Mouse (Mus musculus) embryonic facial prominence, embryonic 14.5 days (tissue): ENCODE measurements around the gene Myo1d. TPM values are rescaled to one million over a fixed set of nuclear protein-coding genes. Genes with fewer than 3 reads are reported as not detected.

Source experiments
- ATAC-seq: fragments of 200-750 bp; cut with Nextera tagmentation; 2 replicates; pipeline ENCODE4 v1.8.0; 2017; ENCODE audit warnings: low read depth, moderate number of reproducible peaks, moderate TSS enrichment
- DNase-seq: peaks from one replicate; pipeline ENCODE4 v3.0.0-alpha.2; 2015; ENCODE audit warnings: low spot score
- H3K27ac ChIP-seq: fragments of 300-500 bp; sonication (generic); replicated peaks from 2 replicates; pipeline ENCODE4 v1.5.1; 2014; ENCODE audit warnings: low read depth, mild to moderate bottlenecking, low read length, moderate library complexity
- H3K27me3 ChIP-seq: fragments of 300-500 bp; sonication (generic); replicated peaks from 2 replicates; pipeline ENCODE4 v1.6.1; 2014; ENCODE audit warnings: low read length; ENCODE audit not compliant: control insufficient read depth, insufficient read depth
- H3K36me3 ChIP-seq: fragments of 300-500 bp; sonication (generic); 2 replicates; pipeline ENCODE4 v1.6.1; 2014; ENCODE audit warnings: low read length, mixed read lengths; ENCODE audit not compliant: control insufficient read depth, insufficient read depth
- H3K4me1 ChIP-seq: fragments of 300-500 bp; sonication (generic); 2 replicates; pipeline ENCODE4 v1.6.1; 2014; ENCODE audit warnings: antibody characterized with exemption, low read length; ENCODE audit not compliant: control insufficient read depth, insufficient read depth
- H3K4me2 ChIP-seq: fragments of 300-500 bp; sonication (generic); 2 replicates; pipeline ENCODE4 v1.6.1; 2014; ENCODE audit warnings: low read depth, mild to moderate bottlenecking, low read length, moderate library complexity, mixed read lengths
- H3K4me3 ChIP-seq: fragments of 300-500 bp; sonication (generic); 2 replicates; pipeline ENCODE4 v1.5.1; 2014; ENCODE audit warnings: low read depth, mild to moderate bottlenecking, low read length
- H3K9ac ChIP-seq: fragments of 300-500 bp; sonication (generic); 2 replicates; pipeline ENCODE4 v1.6.1; 2014; ENCODE audit warnings: low read depth, mild to moderate bottlenecking, low read length, moderate library complexity, mixed read lengths
- H3K9me3 ChIP-seq: fragments of 300-500 bp; sonication (generic); 2 replicates; pipeline ENCODE4 v1.6.1; 2016; ENCODE audit warnings: low read length; ENCODE audit not compliant: control insufficient read depth
- WGBS: fragments of 180-500 bp; shearing (Covaris S2); extraction: QIAGEN DNeasy Blood & Tissue Kit; methylation state at CpG from one replicate; pipeline ENCODE4 v1.1.7; 2014; 5-methylcytosine and 5-hydroxymethylcytosine counted together
- polyA plus RNA-seq: library from polyadenylated mRNA; unstranded; fragments of >200 nt; fragmentation: Nextera tagmentation; extraction: Ambion mirVana; gene quantifications from 2 replicates; pipeline ENCODE4 v1.2.1, GENCODE M21; 2014

Myo1d gene
- polyA plus RNA-seq, 1 experiment from 2014 or later = 10.7 TPM

DNA sequence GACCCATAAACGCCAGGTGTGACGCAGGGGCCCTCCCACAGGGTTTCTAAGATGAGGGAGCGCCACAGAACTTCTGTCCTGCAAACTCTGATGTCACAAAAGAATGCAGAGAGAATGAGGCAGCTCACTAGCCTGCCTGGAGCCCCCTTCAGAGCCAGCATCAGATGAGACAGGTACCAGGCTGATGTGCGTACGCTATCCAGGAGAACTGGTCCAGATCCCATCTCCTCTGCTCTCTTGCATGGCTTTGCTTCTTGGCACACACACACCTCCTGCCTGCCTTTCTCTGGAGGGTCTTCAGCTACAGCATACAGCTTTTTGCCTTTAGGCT lies 270.7 kb downstream of the Myo1d start:
- Histone ChIP-seq H3K9ac (no peak overlapping the region), H3K27ac (peak overlapping the region; percentile 13; the same call in 1 of the 2 replicates), H3K4me1 (peaks cover 30% of the 10 kb centered on the region), H3K4me2 (peak overlapping the region; percentile 10; the same call in 1 of the 2 replicates), H3K9me3 (no peaks in the 10 kb centered on the region), H3K27me3 (no peaks in the 10 kb centered on the region), H3K4me3 (no peak overlapping the region), H3K36me3 (no peaks in the 10 kb centered on the region)
- 56% methylated on average over 5 of the region's 5 CpGs for WGBS
- DNase-seq (no peak), ATAC-seq (peak; percentile 7; the same call in 1 of the 2 replicates)

DNA sequence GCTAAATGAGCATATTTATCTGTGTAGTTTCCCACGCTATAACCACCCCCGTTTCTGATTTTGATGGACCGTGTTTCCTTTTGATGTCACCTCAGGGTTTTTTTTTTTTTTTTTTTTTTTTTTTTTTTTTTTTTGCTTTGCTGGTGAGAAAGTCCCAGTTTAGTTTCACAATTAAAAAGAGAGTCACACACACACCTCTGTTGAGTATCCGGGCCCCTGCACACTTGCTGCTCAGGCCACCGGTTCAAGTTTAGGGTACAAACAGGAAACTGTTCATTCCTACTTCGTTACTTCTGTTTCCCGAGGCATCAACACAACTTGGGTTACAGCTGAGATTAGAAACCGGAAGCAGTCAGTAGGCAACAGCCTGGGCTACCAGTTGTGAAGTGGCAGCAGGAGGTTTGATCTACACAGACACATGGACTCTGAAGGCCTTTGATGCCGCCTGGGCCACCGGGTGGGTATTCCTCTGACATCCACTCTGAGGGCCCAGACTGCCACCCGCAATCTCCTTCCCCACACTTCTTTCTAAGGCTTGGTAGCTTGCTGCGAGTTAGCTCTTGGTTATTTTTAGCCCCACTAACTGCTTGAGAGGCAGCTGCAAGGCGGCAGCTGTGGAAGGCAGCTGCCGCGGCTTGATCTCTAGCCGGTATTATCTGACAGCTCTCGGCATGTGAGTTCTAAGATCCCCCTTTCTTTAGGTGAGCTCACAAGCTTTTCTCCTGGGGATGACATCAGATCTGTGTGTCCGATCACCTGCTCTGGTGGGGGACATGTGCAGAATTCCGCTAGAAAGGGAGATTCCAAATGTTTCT lies 271.3 kb downstream of the Myo1d start:
- Histone ChIP-seq H3K4me3 (no peak overlapping the region), H3K9me3 (no peaks in the 10 kb centered on the region), H3K27ac (peak overlapping the region; percentile 13; the same call in 1 of the 2 replicates), H3K36me3 (no peaks in the 10 kb centered on the region), H3K27me3 (no peaks in the 10 kb centered on the region), H3K9ac (no peak overlapping the region), H3K4me1 (peaks cover 30% of the 10 kb centered on the region), H3K4me2 (peak overlapping the region; percentile 10; the same call in 1 of the 2 replicates)
- ATAC-seq = peak; percentile 59; the same call in 1 of the 2 replicates
- 31% methylated on average over 19 of the region's 19 CpGs for WGBS
- DNase-seq = peak; percentile 86

DNA sequence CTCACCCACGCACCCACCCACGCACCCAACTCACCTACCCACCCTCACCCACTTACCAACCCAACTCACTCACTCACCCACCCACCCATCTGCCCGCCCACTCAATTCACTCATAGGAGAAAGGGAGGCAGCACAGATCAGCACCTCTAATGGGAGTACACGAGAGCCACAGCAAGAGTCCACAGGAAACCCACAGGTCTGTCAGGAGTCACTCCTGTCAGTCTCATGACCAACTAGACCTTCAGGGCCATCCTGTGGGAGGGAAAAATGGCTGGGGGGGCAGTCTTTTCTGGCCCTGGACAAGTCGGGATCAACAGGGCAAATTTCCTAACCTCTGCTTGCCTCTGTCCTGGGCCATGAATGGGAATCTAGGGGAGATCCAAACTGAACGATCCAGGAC lies 272.0 kb downstream of the Myo1d start:
- no peaks in the 10 kb centered on the region for H3K27me3 ChIP-seq
- DNase-seq = no peak
- H3K9me3 ChIP-seq = no peaks in the 10 kb centered on the region
- no peak overlapping the region for H3K4me3 ChIP-seq
- no peaks in the 10 kb centered on the region for H3K36me3 ChIP-seq
- WGBS = 84% methylated on average over 6 of the region's 6 CpGs
- ATAC-seq = no peak
- no peak overlapping the region for H3K27ac ChIP-seq
- no peak overlapping the region for H3K4me2 ChIP-seq
- peaks cover 24% of the 10 kb centered on the region for H3K4me1 ChIP-seq
- H3K9ac ChIP-seq = no peak overlapping the region

DNA sequence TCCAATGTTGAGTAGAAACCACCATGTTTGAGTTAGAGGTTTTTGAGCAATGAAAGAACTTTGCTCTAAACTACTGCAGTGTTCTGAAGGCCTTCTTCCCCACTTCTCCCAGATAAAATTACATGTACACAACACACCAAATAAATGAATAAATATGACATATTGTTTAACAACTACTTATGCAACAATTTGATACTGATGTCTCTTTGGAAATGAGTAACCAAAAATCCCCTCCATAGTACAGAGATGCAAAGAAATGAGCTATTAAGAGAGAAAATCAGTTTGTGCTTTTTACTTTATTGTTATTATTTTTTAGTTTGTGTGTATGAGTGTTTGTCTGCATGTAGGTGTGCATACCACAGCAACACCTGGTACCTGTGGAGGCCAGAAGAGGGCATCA lies 273.3 kb downstream of the Myo1d start:
- ATAC-seq = no peak
- H3K27ac ChIP-seq = no peak overlapping the region
- H3K27me3 ChIP-seq = no peaks in the 10 kb centered on the region
- no peak overlapping the region for H3K4me3 ChIP-seq
- H3K4me2 ChIP-seq = no peak overlapping the region
- no peaks in the 10 kb centered on the region for H3K36me3 ChIP-seq
- H3K4me1 ChIP-seq = peaks cover 24% of the 10 kb centered on the region
- no peaks in the 10 kb centered on the region for H3K9me3 ChIP-seq
- DNase-seq = no peak
- H3K9ac ChIP-seq = no peak overlapping the region

DNA sequence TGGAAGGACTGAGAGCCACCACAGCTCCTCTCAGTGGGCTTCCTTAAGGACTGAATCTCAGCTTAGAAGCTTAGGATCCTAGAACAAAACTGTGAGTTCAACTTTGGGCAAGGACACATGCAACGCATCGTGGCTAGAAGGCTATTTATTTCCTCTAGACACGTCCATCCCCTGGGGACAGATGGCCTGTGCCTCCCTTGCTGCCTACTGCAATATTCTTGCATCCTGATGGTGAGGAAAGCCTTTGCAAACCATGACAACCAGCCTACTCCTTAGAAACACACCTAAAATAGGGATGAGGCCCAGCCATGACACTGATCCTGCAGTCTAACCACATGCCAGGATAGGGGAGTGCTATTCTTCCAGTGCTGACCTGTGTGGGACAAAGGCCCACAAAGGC lies 274.2 kb downstream of the Myo1d start:
- H3K36me3 ChIP-seq = no peaks in the 10 kb centered on the region
- DNase-seq (no peak), ATAC-seq (no peak)
- WGBS = 76% methylated on average over 3 of the region's 3 CpGs
- H3K4me1 ChIP-seq = peaks cover 24% of the 10 kb centered on the region
- no peak overlapping the region for H3K9ac ChIP-seq
- no peak overlapping the region for H3K4me2 ChIP-seq
- H3K9me3 ChIP-seq = no peaks in the 10 kb centered on the region
- H3K27me3 ChIP-seq = no peaks in the 10 kb centered on the region
- no peak overlapping the region for H3K27ac ChIP-seq
- no peak overlapping the region for H3K4me3 ChIP-seq

DNA sequence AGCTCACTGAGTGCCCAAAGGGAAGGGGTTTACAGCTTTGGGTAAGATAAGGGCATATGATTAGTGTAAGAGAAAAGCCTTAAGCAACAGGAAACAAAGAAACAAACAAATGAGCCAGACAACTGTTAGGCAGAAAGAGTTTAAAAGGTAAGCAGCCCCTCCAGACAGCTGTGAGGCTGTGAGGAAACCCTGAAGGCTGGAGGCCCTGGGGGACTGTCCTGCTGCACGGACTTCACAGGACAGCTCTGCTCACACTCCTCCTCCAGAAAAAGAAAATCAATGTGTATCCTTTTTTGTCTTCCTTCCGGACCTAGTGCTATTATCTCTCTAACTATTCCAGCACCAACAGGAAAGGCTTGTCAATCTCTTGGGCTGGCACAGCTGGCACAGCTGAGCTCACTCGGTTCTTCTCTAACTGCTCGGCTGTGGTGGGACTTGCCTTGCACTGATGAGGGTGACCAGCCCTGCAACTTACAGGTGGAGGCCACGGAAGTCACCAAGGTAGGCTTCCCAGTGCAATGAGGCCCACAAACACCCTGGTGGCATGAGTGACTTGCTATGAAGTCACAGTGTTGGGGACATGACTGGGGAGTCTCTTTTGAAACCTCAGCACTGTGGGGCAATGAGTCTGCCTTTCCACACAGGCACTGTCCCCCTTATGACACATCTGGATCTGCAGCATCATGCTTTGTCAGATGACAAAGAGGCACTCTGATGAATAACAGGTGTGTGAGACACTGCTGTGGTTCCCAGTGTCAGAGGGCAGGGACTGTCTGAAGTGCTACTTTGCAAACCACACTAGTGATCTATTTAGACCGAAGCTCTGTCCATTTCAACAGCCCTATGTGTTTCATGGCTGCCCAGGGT lies 275.1 kb downstream of the Myo1d start:
- WGBS = 37% methylated on average over 6 of the region's 6 CpGs
- Histone ChIP-seq H3K27ac (peak overlapping the region; percentile 29; the same call in 1 of the 2 replicates), H3K9ac (no peak overlapping the region), H3K36me3 (no peaks in the 10 kb centered on the region), H3K4me2 (no peak overlapping the region), H3K9me3 (no peaks in the 10 kb centered on the region), H3K4me1 (peaks cover 24% of the 10 kb centered on the region), H3K4me3 (no peak overlapping the region), H3K27me3 (no peaks in the 10 kb centered on the region)
- DNase-seq = no peak
- no peak for ATAC-seq

DNA sequence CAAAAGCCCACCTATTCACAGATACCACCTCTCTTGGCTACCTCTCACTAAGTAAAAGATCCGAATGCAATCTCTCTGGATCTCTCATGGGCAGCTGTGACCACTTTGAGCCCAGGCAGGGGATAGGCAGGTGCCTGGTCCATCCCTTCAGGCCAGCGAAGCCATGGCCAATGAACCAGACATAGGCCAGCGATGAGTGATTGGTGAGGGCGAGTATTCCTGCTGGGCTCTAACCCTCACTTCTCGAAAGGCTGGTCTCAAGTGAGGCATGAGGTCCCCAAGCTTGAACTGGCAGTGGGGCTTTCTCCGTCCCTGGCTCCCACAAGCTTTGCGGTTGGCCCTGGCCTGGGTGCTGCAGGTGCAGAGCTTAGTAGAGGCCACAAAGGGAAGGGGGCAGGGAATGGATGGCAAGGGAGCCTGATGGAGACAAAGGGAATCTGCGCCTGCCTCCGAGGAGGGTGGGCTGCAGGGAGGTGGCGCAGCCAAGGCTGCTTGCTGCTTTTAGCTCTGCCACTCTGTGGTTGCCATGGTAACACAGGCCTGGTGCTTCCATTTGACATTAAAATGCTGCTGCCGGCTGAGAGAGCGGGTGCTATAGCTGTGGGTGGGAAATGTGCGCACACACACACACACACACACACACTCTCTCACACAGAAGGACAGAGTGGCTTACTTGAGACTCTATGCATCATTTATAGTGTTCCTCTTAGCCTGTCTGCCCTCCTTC lies 275.9 kb downstream of the Myo1d start:
- Histone ChIP-seq H3K9me3 (no peaks in the 10 kb centered on the region), H3K9ac (peak overlapping the region; percentile 21; the same call in 1 of the 2 replicates), H3K27me3 (no peaks in the 10 kb centered on the region), H3K4me2 (no peak overlapping the region), H3K36me3 (no peaks in the 10 kb centered on the region), H3K4me3 (no peak overlapping the region), H3K4me1 (peaks cover 25% of the 10 kb centered on the region), H3K27ac (peak overlapping the region; percentile 29; the same call in 1 of the 2 replicates)
- DNase-seq = peak; percentile 92
- ATAC-seq = peak; percentile 81
- 30% methylated on average over 13 of the region's 13 CpGs for WGBS

DNA sequence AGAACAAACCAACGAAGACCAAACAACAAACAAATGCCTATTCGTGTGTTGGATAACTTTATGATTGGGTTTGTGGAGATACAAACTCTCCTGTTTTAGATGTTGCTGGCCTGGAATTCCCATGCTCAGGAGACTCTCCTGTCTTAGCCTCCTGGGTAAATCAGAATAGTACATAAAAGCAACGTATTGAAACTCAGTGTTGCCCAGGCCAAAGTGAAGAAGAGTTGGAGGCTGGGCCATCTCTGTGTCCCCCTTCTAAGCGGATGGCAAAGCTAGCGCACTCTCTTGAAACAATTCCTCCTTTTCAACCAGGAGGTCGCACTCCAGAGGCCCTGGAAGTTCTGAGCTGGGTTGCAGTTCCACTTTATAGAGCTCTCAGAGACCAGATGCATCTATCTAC lies 276.5 kb downstream of the Myo1d start:
- WGBS = 78% methylated on average over 6 of the region's 6 CpGs
- no peak for DNase-seq

More for the DNA sequence above, 276.5 kb downstream of the Myo1d start:
- Histone ChIP-seq H3K9ac (0 out of 2 replicates have a peak overlapping the region, but pooled peaks have one; percentile 21), H3K27ac (no peak overlapping the region; the same call in 1 of the 2 replicates), H3K36me3 (no peaks in the 10 kb centered on the region), H3K9me3 (no peaks in the 10 kb centered on the region), H3K4me3 (no peak overlapping the region), H3K4me2 (no peak overlapping the region), H3K27me3 (no peaks in the 10 kb centered on the region), H3K4me1 (peaks cover 23% of the 10 kb centered on the region)
- no peak for ATAC-seq
